Mouse (Mus musculus) T-helper 17 cell (primary cell): ENCODE measurements around the gene Ankrd13b.

ENCODE experiments used
- in situ Hi-C, 2 experiments: fragments of 300-600 bp; cut with MboI, MseI; formaldehyde crosslinking; loops; 1 replicate in 1 of 2; 2 replicates in 1 of 2; pipeline ENCODE4 v1.15.1; 2025; ENCODE audit warnings: high pct_unique_total_duplicates in 2 of 2

Gene Ankrd13b

GRCm38 (mm10) chr11:77492911-77493332 is 3.4 kb upstream of the Ankrd13b start:
- in situ Hi-C loops = loop anchor here in 1 of 2 experiments (5.0 to 10.0 kb wide), 2 partner anchors 114 to 1042 kb away; partner anchors contain the start of genes Ift20, Taok1 and Tnfaip1

- in situ Hi-C loops = loop anchor here in 1 of 2 experiments (5.0 to 10.0 kb wide), 2 partner anchors 115 to 1042 kb away; partner anchors contain the start of genes Ift20, Taok1 and Tnfaip1
These were observed 2.9 kb upstream of the Ankrd13b start for GRCm38 (mm10) chr11:77492311-77492871.

- in situ Hi-C loops = loop anchor here in 1 of 2 experiments (5.0 to 10.0 kb wide), 2 partner anchors 116 to 1043 kb away; partner anchors contain the start of genes Ift20, Taok1 and Tnfaip1
These were observed 2.2 kb upstream of the Ankrd13b start for GRCm38 (mm10) chr11:77491502-77492291.

DNA sequence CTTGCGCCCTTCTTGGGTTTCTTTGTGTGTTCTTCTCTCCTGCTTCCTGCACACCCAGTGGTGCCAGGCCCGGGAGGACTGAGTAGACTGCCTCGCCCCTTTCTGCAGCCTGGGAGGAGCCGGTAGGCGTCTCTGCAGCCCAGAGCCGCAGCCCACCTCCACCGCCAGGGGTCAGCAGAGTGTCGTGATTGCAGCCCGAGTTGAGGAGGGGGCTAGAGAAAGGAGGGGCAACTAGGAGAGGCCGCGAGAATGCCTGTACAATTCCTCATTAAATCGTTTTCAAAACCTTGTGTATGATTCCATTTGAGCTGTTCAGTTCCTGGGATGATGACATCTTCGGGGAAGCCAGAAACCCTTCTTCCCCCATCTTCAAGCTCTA is 1.6 kb upstream of the Ankrd13b start:
- in situ Hi-C loops = loop anchor here in 1 of 2 experiments (5.0 to 10.0 kb wide), 2 partner anchors 116 to 1044 kb away; partner anchors contain the start of genes Ift20, Taok1 and Tnfaip1

- in situ Hi-C loops = loop anchor here in 1 of 2 experiments (5.0 to 10.0 kb wide), 2 partner anchors 117 to 1044 kb away; partner anchors contain the start of genes Ift20, Taok1 and Tnfaip1
These were observed 973 bp upstream of the Ankrd13b start for GRCm38 (mm10) chr11:77490451-77490850.

DNA sequence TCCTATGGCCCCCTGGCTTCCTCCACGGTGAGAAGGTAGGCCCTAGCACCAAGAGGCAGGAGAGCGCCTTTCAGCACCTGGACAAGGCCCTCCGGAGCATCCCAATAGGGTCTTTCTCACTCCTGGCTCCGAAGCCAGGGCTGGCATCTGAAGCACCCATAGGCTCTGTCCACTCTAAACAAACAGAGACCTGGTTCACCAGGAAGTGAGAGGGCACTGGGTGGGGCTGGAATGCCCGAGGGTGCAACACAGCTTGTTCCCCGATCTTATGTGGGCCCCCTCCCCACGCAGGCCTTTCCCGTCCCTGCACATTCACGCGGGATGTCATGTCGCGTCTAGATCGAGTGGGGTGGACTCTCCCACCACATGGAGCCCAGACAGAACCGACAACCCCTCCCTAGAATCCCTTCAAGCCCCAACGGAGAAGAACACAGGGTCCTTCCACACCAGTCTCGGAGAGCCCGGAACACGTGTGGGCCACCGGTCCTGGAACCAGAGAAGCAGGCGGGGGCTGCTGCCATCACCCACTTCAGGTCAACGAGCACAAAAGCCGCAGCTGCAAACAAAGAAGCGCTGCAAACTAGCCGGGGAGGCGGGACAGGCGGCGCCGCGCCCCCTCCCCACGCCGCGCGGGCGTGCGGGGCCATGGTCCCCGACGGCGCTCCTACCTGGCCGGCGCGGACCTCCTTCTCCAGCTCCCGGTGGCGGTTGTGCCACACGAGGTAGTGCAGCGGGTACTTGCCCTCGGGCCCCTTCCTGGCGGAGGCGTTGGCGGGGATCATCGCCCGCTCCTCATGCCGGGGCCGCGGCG is 502 bp downstream of the Ankrd13b start:
- in situ Hi-C loops = no loop called here

DNA sequence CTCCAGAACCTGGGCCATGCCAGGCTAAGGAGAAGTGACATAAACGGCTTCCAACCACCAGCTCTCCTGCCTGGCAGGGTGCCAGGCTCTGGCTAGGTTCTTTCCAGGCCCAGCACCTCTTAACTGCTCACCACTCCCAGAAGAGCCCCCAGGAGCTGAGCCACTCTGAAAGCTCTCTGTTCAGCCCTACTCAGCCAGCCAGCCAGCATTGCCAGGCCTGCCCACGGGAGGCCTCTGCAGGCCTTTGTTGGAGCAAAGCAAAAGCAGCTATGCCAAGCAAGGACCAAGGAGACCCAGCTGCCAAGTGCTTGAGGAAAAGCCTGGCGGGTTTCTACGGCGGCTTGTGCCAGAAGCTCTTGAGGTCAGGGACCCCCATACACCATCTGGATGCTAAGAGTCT is 2.7 kb downstream of the Ankrd13b start:
- in situ Hi-C loops = no loop called here

DNA sequence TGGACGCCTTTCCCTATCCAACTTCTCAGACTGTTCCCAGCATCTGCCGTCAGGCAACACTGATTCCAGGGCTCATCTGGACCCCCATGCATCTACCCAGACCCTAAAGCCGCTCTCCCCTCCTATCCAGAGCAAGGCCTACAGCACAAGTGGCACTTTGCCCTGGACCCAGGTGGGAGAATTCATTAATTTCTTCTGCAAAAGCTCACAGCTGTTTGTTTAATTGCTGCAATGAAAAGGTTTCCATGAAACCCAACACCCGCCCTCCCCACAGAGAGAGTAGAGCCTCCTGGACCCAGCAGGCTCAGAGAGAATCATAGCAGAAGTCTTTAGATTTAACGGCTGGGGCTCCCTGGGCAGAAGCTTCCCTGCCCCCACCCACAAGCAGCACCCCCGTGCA is 4.2 kb downstream of the Ankrd13b start:
- in situ Hi-C loops = no loop called here

DNA sequence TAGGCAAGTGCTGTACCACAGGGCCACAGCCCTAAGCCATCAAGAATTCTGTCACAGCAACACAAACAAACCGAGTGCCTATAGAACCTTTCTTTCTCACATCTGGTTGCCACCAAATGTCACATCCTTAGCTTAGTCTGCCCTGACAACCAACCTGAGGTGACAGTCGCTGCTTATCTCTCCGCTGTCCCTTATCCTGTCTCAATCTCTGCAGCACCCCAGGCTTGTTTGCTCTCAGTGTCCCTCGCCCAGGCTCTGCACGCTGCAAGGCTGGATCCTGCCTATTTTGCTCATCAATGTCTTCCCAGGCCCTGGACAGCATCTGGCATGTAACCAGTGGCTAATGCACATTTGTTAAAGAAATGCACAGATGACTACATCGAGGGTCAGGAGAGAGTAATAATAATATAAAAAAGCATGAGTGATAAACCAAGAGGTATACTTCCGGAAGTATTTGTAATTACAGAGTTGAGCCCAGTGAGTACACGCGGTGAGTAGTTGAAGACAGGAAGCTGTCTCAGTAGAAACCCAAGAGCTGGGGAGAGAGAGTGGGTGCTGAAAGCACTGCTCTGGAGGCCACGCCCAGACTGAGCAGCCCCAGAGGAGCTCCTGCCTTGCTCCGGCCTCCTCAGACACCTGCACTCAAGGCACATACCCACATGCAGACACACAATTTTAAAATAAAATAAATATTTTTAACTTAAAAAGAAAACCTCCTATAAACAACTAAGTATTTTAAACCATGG is 5.8 kb downstream of the Ankrd13b start:
- in situ Hi-C loops = no loop called here

- in situ Hi-C loops = no loop called here
These were observed 6.4 kb downstream of the Ankrd13b start for GRCm38 (mm10) chr11:77483043-77483442.

DNA sequence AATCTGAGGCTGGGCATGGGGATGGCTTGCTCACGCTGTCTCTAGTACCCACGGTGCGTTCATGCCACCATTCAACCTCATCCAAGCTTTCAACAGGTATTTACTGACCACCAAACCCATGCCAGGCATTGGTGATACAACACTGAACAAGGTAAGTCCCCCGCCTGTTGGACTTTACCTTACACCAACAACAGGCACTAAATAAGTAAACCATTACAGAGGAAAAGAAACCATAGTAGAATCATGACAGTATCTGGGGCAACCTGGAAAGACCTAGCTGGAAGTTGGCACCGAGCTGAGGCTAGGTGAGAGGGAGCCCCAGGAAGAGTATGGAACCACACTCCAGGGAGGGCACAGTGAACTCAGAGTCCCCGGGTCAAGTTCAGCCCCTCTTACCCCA is 12.6 kb downstream of the Ankrd13b start:
- in situ Hi-C loops = no loop called here

- in situ Hi-C loops = no loop called here
These were observed 13.3 kb downstream of the Ankrd13b start for GRCm38 (mm10) chr11:77476216-77476615.

GRCm38 (mm10) chr11:77472775-77473174 is 16.7 kb downstream of the Ankrd13b start:
- in situ Hi-C loops = loop anchor here (25.0 kb wide), 1 partner anchor 360 kb away; no protein-coding TSS in a partner anchor

DNA sequence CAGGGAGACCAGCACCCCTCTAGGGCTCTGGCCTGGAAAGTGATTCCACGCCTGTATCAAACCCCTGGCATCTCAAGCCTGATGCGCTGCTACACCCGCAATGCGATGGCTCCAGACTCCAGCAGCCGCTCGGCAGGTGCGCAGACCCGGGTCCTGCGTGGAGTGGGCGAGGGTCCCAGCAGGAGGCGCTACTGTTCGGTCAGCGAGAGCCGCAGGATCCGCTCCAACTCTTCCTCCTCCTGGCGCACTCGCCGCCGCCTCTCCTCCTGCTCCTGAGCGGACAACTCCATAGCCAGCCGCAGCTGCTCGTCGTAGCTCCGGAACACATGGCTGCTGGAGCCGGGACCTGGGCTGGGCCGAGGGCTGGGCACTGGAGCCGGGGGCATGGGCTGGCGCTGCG is 18.1 kb downstream of the Ankrd13b start:
- in situ Hi-C loops = loop anchor here (25.0 kb wide), 1 partner anchor 359 kb away; no protein-coding TSS in a partner anchor

- in situ Hi-C loops = loop anchor here (25.0 kb wide), 1 partner anchor 356 kb away; no protein-coding TSS in a partner anchor
These were observed 21.1 kb downstream of the Ankrd13b start for GRCm38 (mm10) chr11:77468397-77468796.

DNA sequence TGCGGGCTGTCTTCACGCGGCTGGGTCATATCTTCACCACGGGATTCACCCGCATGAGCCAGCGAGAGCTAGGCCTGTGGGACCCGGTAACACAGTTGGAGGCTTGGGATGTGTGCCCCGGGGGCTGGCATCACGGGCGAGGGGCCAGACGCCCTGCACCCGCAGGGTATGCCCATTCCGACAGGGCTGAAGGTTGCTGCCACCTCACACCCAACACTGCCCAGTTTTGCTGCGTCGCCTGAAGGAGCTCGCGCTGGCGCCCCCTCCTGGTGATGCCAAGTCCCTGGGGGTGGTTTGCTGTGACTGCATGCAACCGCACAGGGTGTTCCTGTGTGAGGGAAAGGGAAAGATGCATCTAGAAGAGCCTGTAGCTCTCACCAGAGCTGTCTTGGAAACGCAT is 21.7 kb downstream of the Ankrd13b start:
- in situ Hi-C loops = loop anchor here (25.0 kb wide), 1 partner anchor 355 kb away; no protein-coding TSS in a partner anchor

- in situ Hi-C loops = loop anchor here (25.0 kb wide), 1 partner anchor 355 kb away; no protein-coding TSS in a partner anchor
These were observed 22.3 kb downstream of the Ankrd13b start for GRCm38 (mm10) chr11:77467157-77467556.

DNA sequence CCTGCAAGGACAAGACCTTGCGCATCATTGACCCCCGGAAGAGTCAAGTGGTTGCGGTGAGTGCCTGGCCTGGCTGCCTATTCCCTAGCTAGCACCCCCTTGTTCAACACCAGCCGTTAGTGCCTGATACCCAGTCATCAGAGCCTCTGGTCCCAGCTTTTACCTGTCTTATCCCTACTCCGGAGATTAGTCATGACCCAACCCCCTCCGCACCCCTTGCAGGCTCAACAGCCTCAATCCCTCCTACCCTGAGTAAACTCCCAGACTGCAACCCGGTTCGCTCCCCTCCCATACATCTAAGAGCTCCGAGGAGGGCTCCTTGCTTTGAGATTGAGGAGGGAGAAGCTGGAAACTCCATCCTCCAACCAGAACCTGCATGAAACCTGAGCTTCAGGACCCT is 22.9 kb downstream of the Ankrd13b start:
- in situ Hi-C loops = loop anchor here (25.0 kb wide), 1 partner anchor 354 kb away; no protein-coding TSS in a partner anchor

- in situ Hi-C loops = loop anchor here (25.0 kb wide), 1 partner anchor 353 kb away; no protein-coding TSS in a partner anchor
These were observed 24.4 kb downstream of the Ankrd13b start for GRCm38 (mm10) chr11:77465111-77465510.

DNA sequence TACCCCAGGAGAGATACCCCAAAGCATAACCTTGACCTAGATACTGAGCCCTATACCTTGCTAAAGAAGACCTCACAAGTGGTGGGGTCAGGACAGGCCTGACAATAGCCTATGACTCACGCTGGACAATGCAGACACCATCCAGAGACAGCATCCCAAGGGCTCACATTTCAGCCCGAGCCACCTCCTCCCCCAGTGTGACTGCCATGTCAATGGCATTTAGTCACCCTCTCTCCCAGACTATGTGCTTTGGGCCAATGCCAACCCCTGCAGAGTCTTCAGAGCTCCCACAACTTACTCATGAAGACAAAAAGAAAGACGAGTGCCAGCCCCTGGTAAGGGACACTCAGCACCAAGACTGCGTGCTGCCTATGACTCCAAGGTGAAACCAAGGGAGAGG is 24.8 kb downstream of the Ankrd13b start:
- in situ Hi-C loops = loop anchor here (25.0 kb wide), 1 partner anchor 352 kb away; no protein-coding TSS in a partner anchor
